Mouse (Mus musculus) forebrain, embryonic 16.5 days (tissue): Measurements from ENCODE around the gene Jak2. TPM values are rescaled to one million over a fixed set of nuclear protein-coding genes. Genes with fewer than 3 reads are reported as not detected.

Experiments
- ATAC-seq: fragments of 200-750 bp; cut with Nextera tagmentation; 2 replicates; pipeline ENCODE4 v1.8.0; 2017; ENCODE audit warnings: mild to moderate bottlenecking, moderate library complexity
- H3K27ac ChIP-seq: fragments of 300-500 bp; sonication (generic); 2 replicates; pipeline ENCODE4 v1.5.1; 2014; ENCODE audit warnings: low read length, control low read depth
- H3K27me3 ChIP-seq: fragments of 300-500 bp; sonication (generic); replicated peaks from 2 replicates; pipeline ENCODE4 v1.6.1; 2014; ENCODE audit warnings: low read length; ENCODE audit not compliant: control insufficient read depth, insufficient read depth
- H3K36me3 ChIP-seq: fragments of 300-500 bp; sonication (generic); 2 replicates; pipeline ENCODE4 v1.6.1; 2014; ENCODE audit not compliant: control insufficient read depth, insufficient read depth
- H3K4me1 ChIP-seq: fragments of 300-500 bp; sonication (generic); replicated peaks from 2 replicates; pipeline ENCODE4 v1.6.1; 2014; ENCODE audit warnings: low read length; ENCODE audit not compliant: control insufficient read depth, insufficient read depth
- H3K4me2 ChIP-seq: fragments of 300-500 bp; sonication (generic); 2 replicates; pipeline ENCODE4 v1.6.1; 2014; ENCODE audit warnings: mild to moderate bottlenecking, low read length, control low read depth
- H3K4me3 ChIP-seq: fragments of 300-500 bp; sonication (generic); replicated peaks from 2 replicates; pipeline ENCODE4 v1.5.1; 2014; ENCODE audit warnings: mild to moderate bottlenecking, low read length, control low read depth
- H3K9ac ChIP-seq: fragments of 300-500 bp; sonication (generic); replicated peaks from 2 replicates; pipeline ENCODE4 v1.6.1; 2014; ENCODE audit warnings: low read depth, low read length, control low read depth
- H3K9me3 ChIP-seq: fragments of 300-500 bp; sonication (generic); 2 replicates; pipeline ENCODE4 v1.6.1; 2016; ENCODE audit warnings: low read length; ENCODE audit not compliant: control insufficient read depth
- WGBS: fragments of 180-500 bp; shearing (Covaris S2); extraction: QIAGEN DNeasy Blood & Tissue Kit; methylation state at CpG from one replicate; pipeline ENCODE4 v1.1.7; 2014; 5-methylcytosine and 5-hydroxymethylcytosine counted together
- polyA plus RNA-seq: library from polyadenylated mRNA; unstranded; fragments of >200 nt; fragmentation: Nextera tagmentation; extraction: Ambion mirVana; gene quantifications from 2 replicates; pipeline ENCODE4 v1.2.1, GENCODE M21; 2015

Gene Jak2
- polyA plus RNA-seq, 1 experiment from 2014 or later: 18.2 TPM

DNA sequence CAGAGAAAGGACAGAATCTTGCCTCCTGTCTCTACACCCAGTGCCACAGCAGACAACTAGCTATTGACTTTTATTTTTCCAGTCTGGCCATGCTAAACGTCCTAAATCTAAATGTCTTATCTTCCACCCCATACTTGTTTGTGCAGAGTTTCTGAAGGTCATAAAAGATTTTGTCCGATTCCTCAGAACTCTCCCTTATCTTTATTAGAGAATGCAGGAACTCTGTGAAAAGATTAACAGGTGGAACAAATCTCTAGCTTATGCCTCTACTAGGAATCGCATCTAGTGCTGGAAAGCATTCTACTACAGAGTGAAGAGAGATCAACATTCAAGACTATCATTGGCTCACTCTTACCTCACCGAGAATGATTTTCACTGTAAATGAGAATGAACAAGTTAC, 1.7 kb upstream of the Jak2 start:
- Histone ChIP-seq H3K4me1 (peaks cover 27% of the 10 kb centered on the region), H3K4me3 (peak overlapping the region; percentile 85)

DNA sequence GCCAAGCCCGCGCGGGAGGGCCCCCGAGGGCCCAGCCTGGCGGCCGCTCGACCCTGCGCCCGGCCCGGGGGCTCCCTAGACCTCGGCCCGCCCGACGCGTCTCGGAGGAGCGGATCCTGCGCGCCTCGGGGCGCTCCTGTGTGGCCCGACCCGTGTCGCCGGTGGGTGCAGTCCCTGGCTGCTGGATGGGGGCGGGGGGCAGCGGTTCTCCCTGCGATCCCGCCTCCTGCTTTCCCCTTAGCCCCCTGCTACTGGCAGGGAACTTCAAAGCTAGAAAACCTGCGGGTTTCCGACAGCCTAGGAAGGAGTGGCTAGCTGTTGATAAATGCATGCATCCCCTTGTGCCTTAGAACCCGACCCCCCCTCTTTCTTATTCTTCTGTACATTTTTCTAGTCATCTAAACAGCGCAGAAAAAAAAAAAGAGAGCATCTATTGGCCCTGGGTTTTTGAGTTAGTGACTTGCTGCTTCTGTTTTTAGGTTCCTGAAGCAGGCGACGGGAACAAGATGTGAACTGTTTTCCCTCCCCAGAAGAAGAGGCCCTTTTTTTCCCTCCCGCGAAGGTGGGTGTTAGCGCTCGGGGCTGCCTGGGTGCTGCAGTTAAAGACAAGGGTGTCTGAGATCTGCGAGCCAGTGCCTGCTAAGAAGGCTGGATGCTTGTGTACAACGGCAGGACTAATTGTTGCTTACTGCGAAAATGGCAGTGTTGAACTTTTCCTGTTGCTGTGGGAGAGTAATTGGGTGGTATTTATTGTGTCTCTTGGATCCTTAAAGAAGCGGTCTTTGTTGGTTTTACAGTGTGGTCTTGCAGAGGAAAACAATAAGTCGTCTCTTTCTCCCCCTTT, 552 bp downstream of the Jak2 start:
- H3K9me3 ChIP-seq: no peaks in the 10 kb centered on the region
- H3K4me3 ChIP-seq: peak overlapping the region; percentile 85
- H3K27ac ChIP-seq: peak overlapping the region; percentile 95
- no peaks in the 10 kb centered on the region for H3K36me3 ChIP-seq
- peak; percentile 55 for ATAC-seq
- H3K27me3 ChIP-seq: no peaks in the 10 kb centered on the region
- H3K4me2 ChIP-seq: peak overlapping the region; percentile 77
- H3K4me1 ChIP-seq: peaks cover 38% of the 10 kb centered on the region
- under 1% methylated on average over 44 of the region's 44 CpGs for WGBS
- H3K9ac ChIP-seq: peak overlapping the region; percentile 98

More for the DNA sequence above, 1.7 kb upstream of the Jak2 start:
- Histone ChIP-seq H3K27me3 (no peaks in the 10 kb centered on the region), H3K4me2 (peak overlapping the region; percentile 70), H3K9me3 (0 out of 2 replicates have a peak, but pooled peaks cover 2% of the 10 kb centered on the region), H3K9ac (peak overlapping the region; percentile 98), H3K27ac (no peak overlapping the region; the same call in 1 of the 2 replicates), H3K36me3 (no peaks in the 10 kb centered on the region; the same call in 1 of the 2 replicates)
- no peak for ATAC-seq
- WGBS: 59% methylated on average over 4 of the region's 4 CpGs

DNA sequence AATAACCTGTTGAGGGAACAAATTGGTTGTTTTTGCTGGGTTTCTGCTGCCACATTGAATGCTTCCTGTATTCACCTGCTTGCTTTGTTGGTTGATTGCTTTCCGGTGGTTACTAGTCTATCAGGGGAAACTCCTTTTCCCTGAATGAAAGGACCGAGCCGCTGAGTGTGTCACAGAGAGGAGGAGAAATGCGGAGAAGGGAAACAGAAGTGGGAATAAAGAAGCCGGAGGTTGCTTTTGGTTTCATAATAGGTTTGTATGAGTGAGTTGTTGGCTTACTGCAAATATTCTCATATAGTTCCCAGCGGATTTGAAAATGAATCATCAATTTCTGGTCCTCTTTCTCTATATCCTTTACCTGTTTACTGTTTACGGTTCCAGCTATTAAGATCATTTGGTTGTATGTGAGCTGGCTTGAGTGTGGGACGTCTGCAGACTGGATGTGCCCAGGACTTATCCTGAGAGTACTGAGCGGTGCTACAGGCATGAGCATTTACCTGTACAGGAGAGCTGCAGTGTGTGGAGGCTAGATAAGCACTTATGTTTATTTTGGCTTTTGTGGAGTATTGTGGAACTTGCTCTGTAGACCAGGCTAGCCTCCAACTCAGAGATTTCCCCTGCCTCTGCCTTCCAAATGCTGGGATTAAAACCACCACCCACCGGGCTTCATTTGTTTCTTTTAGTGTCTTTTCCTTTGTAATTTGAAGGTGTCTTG, 1.4 kb downstream of the Jak2 start:
- peak overlapping the region; percentile 85 for H3K4me3 ChIP-seq
- H3K4me1 ChIP-seq: peaks cover 38% of the 10 kb centered on the region
- peak overlapping the region; percentile 98 for H3K9ac ChIP-seq
- no peaks in the 10 kb centered on the region for H3K9me3 ChIP-seq
- H3K27ac ChIP-seq: peak overlapping the region; percentile 95
- no peaks in the 10 kb centered on the region for H3K27me3 ChIP-seq
- WGBS: 15% methylated on average over 10 of the region's 10 CpGs
- H3K4me2 ChIP-seq: peak overlapping the region; percentile 77
- no peak for ATAC-seq
- H3K36me3 ChIP-seq: no peaks in the 10 kb centered on the region

DNA sequence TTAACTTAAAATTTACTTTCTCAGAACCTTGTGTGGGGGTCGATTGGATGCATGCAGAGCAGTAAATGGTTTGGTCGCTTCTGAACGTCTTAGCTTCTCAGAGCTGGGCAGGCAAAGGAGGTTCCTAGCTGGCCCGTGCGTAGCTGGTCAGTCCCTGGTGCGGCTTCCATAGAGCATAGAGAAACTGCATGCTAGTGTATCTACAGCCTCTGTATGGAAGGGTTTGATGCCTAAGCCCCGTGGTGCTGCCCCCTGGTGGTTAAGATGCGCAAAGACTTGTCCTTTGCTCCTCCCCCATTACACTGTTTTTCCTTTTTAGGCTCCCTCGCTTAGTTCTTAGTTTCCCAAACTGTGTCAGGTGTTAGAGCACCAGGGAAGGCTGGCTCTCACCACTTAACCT, 2.1 kb downstream of the Jak2 start:
- Histone ChIP-seq H3K27ac (no peak overlapping the region), H3K9me3 (no peaks in the 10 kb centered on the region), H3K4me3 (peak overlapping the region; percentile 85), H3K9ac (0 out of 2 replicates have a peak overlapping the region, but pooled peaks have one; percentile 31), H3K36me3 (no peaks in the 10 kb centered on the region), H3K4me1 (peaks cover 38% of the 10 kb centered on the region), H3K27me3 (no peaks in the 10 kb centered on the region), H3K4me2 (peak overlapping the region; percentile 77)
- 3% methylated on average over 9 of the region's 9 CpGs for WGBS
- peak; percentile 17 for ATAC-seq

- H3K4me1 ChIP-seq: peaks cover 35% of the 10 kb centered on the region
- peak overlapping the region; percentile 17 for H3K4me3 ChIP-seq
- WGBS: 2% methylated on average over 4 of the region's 4 CpGs
- H3K4me2 ChIP-seq: peak overlapping the region; percentile 77
- no peaks in the 10 kb centered on the region for H3K36me3 ChIP-seq
- H3K27me3 ChIP-seq: no peaks in the 10 kb centered on the region
- H3K27ac ChIP-seq: peak overlapping the region; percentile 67
- 0 out of 2 replicates have a peak overlapping the region, but pooled peaks have one; percentile 9 for H3K9ac ChIP-seq
- no peaks in the 10 kb centered on the region for H3K9me3 ChIP-seq
- no peak for ATAC-seq
Measured at GRCm38 (mm10) chr19:29254671-29255070, 3.0 kb downstream of the Jak2 start.

DNA sequence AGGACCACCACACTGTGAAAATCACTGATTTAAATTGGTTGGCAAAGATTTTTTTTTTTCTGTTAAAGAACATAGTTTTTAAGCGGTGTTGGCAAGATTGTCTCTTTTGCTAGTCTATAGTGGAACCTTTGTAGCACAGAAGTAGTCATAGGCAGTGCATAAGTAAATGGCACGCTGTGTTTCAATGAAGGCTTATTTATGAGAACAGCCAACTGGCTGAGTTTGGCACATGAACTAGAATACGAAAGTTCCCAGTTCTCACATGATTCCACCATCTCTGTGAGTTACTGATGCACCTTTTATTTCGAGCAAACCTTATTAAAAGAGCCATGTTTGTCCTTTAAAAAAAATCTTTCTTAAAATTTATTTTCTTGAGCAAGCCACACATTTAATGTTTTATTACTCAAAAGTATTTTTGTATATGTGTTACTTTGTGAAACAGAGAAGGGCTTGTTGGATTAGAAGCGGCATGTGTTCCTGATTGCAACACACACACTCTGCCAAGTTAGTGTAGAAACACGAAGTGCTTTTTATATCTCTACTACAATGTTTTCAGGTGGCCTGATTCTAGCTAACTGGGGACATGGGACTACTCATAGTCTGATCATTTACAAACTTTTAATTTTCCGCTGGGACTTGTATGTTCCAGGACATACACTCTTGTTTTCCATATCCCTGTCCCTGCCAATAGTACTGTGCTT, 3.8 kb downstream of the Jak2 start:
- Histone ChIP-seq H3K9ac (no peak overlapping the region), H3K9me3 (no peaks in the 10 kb centered on the region), H3K36me3 (no peaks in the 10 kb centered on the region), H3K4me2 (peak overlapping the region; percentile 77), H3K4me1 (peaks cover 31% of the 10 kb centered on the region), H3K27me3 (no peaks in the 10 kb centered on the region), H3K4me3 (no peak overlapping the region), H3K27ac (no peak overlapping the region)
- 48% methylated on average over 7 of the region's 7 CpGs for WGBS
- ATAC-seq: no peak

DNA sequence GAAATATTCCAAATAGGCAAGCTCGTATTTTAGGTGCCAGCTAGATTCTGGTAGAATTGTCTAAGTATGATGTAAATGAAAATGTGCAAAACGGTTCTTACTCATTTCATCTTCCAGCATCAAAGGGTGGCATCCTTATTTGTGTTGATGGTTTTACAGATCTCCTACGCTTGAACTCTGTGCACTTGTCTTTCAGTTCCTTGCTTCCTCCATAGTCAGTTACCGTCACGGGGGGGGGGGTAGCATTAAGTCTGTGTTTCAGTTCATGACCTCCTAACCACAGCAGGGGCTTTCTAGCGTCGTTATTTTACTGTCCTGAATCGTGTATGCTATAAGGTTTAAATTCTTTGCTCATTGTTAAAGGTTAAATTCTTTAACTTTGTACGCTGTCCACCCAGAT, 10.0 kb downstream of the Jak2 start:
- peaks cover 11% of the 10 kb centered on the region for H3K4me1 ChIP-seq
- no peak overlapping the region for H3K4me2 ChIP-seq
- H3K9me3 ChIP-seq: no peaks in the 10 kb centered on the region
- H3K27me3 ChIP-seq: no peaks in the 10 kb centered on the region
- no peak overlapping the region for H3K4me3 ChIP-seq
- no peak overlapping the region for H3K9ac ChIP-seq
- peaks cover 2% of the 10 kb centered on the region; the same call in 1 of the 2 replicates for H3K36me3 ChIP-seq
- 71% methylated on average over 9 of the region's 9 CpGs for WGBS
- no peak overlapping the region for H3K27ac ChIP-seq
- ATAC-seq: no peak

- Histone ChIP-seq H3K9ac (no peak overlapping the region), H3K27ac (no peak overlapping the region), H3K36me3 (peaks cover 2% of the 10 kb centered on the region; the same call in 1 of the 2 replicates), H3K9me3 (no peaks in the 10 kb centered on the region), H3K4me2 (no peak overlapping the region), H3K4me1 (peaks cover 11% of the 10 kb centered on the region), H3K4me3 (no peak overlapping the region), H3K27me3 (no peaks in the 10 kb centered on the region)
- no peak for ATAC-seq
- WGBS: 90% methylated on average over 1 of the region's 1 CpGs
Measured at GRCm38 (mm10) chr19:29263492-29263891, 11.9 kb downstream of the Jak2 start.
